Mouse (Mus musculus) erythroblast, embryonic 14.5 days (primary cell): ENCODE measurements around the gene Gfy. TPM values are rescaled to one million over a fixed set of nuclear protein-coding genes. Genes with fewer than 3 reads are reported as not detected.

ENCODE experiments used
- H3K27me3 ChIP-seq: 2 replicates; pipeline ENCODE4 v1.6.1; 2012; ENCODE audit warnings: inconsistent platforms; ENCODE audit not compliant: control insufficient read depth
- H3K36me3 ChIP-seq: 2 replicates; pipeline ENCODE4 v1.6.1; 2012; ENCODE audit warnings: mild to moderate bottlenecking, inconsistent platforms; ENCODE audit not compliant: control insufficient read depth
- H3K4me1 ChIP-seq: 2 replicates; pipeline ENCODE4 v1.6.1; 2012; ENCODE audit warnings: inconsistent platforms; ENCODE audit not compliant: control insufficient read depth
- H3K4me3 ChIP-seq: replicated peaks from 2 replicates; pipeline ENCODE3; 2012; ENCODE audit warnings: moderate library complexity, mild to moderate bottlenecking, inconsistent platforms
- H3K9me3 ChIP-seq: 2 replicates; pipeline ENCODE4 v1.6.1; 2012; ENCODE audit warnings: low read length, inconsistent platforms, mixed read lengths; ENCODE audit not compliant: control insufficient read depth
- GATA1 ChIP-seq: IDR thresholded peaks from 2 replicates; pipeline ENCODE4 v1.6.1; 2012; ENCODE audit warnings: low read length, inconsistent platforms, mixed read lengths
- TAL1 ChIP-seq: IDR thresholded peaks from 3 replicates; pipeline ENCODE4 v1.6.1; 2012; ENCODE audit warnings: low read length, inconsistent platforms, mixed read lengths
- polyA plus RNA-seq: library from polyadenylated mRNA; stranded (reverse); fragments of >175 nt; gene quantifications from 2 replicates; pipeline ENCODE4 v1.2.3, GENCODE M21; 2012

Gene Gfy
- polyA plus RNA-seq, 1 experiment, result not detected

DNA sequence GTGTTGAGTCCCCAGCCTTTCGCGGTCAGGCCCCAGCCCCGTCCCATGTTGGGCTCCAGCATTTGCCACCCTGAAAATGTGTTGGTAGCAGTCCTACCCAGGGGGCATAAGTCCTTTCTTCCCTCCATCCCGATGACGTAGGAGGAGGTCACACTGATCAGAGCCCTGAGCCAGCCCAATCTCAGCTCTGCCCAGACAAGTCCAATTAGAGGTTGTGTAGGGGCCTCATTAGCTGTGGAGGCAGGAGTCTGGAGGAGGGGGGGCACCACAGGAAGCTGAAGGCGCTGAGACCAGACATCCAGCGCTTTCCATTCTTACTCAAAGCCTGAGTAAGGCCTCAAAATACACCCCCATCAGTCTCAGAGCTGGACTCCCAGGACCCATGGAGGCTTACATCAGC, 6.6 kb upstream of the Gfy start:
- H3K4me1 ChIP-seq, result peaks cover 18% of the 10 kb centered on the region
- no peak for TF ChIP-seq GATA1
- TF ChIP-seq TAL1, result no peak
- H3K36me3 ChIP-seq, result no peaks in the 10 kb centered on the region
- H3K27me3 ChIP-seq, result peaks cover 95% of the 10 kb centered on the region
- no peak overlapping the region for H3K4me3 ChIP-seq
- no peaks in the 10 kb centered on the region for H3K9me3 ChIP-seq

GRCm38 (mm10) chr7:45183672-45184071, 4.3 kb upstream of the Gfy start:
- peaks cover 18% of the 10 kb centered on the region for H3K4me1 ChIP-seq
- H3K27me3 ChIP-seq, result peaks cover 96% of the 10 kb centered on the region
- H3K36me3 ChIP-seq, result no peaks in the 10 kb centered on the region
- H3K9me3 ChIP-seq, result no peaks in the 10 kb centered on the region
- TF ChIP-seq GATA1, result no peak
- no peak for TF ChIP-seq TAL1
- no peak overlapping the region for H3K4me3 ChIP-seq

GRCm38 (mm10) chr7:45182606-45183005, 3.2 kb upstream of the Gfy start:
- Histone ChIP-seq H3K4me1 (peaks cover 21% of the 10 kb centered on the region), H3K36me3 (no peaks in the 10 kb centered on the region), H3K4me3 (peak overlapping the region; percentile 53), H3K9me3 (no peaks in the 10 kb centered on the region), H3K27me3 (peaks cover 97% of the 10 kb centered on the region)
- TF ChIP-seq TAL1, result no peak
- no peak for TF ChIP-seq GATA1

DNA sequence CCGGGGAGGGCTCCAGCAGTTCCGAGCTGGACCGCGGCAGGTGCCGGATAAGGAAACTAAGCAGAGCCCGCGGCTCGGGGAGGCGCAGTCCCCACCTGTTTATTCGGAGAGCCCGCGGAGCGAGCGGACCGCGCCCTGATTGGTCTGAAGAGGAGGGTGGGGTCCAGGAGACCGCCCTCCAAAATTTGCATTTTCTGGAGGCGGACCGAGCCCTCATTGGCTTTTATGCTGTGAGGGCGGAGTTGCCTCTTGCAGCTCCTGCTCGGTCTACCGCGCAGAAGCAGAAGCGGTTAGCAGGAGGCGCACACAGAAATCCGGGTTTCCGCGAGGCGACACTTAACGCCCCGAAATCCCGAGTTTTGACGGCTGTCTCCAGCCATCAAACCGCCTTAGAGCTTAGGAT, 2.8 kb upstream of the Gfy start:
- TF ChIP-seq TAL1 (no peak), GATA1 (no peak)
- H3K4me3 ChIP-seq, result peak overlapping the region; percentile 53
- no peaks in the 10 kb centered on the region for H3K36me3 ChIP-seq
- H3K4me1 ChIP-seq, result peaks cover 21% of the 10 kb centered on the region
- peaks cover 2% of the 10 kb centered on the region; the same call in 1 of the 2 replicates for H3K9me3 ChIP-seq
- H3K27me3 ChIP-seq, result peaks cover 100% of the 10 kb centered on the region

DNA sequence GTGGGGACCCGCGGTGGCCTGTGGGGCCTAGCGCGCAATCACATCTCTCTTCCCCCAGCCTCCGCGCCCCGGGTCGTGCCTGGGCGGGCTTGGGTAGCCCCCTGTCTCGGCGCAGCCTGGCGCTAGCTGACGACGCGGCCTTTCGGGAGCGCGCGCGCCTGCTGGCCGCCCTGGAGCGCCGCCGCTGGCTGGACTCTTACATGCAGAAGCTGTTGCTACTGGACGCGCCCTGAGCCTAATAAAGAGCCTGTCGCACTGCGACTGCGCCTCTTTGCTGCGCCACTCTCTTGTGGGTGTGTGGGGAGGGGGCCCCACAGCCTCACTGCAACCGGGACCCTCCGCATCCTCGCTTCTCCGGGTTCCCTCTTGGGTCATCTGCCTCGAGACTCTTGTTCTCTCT, 2.2 kb upstream of the Gfy start:
- peaks cover 21% of the 10 kb centered on the region for H3K4me1 ChIP-seq
- peaks cover 100% of the 10 kb centered on the region for H3K27me3 ChIP-seq
- H3K36me3 ChIP-seq, result no peaks in the 10 kb centered on the region
- H3K4me3 ChIP-seq, result peak overlapping the region; percentile 53
- no peak for TF ChIP-seq GATA1
- TF ChIP-seq TAL1, result no peak
- H3K9me3 ChIP-seq, result peaks cover 2% of the 10 kb centered on the region; the same call in 1 of the 2 replicates

GRCm38 (mm10) chr7:45180896-45181477, 1.6 kb upstream of the Gfy start, which contains the start of gene Pth2:
Pth2 (plus strand) TSS chr7:45180995.
- peaks cover 100% of the 10 kb centered on the region for H3K27me3 ChIP-seq
- H3K9me3 ChIP-seq, result peaks cover 2% of the 10 kb centered on the region; the same call in 1 of the 2 replicates
- TF ChIP-seq TAL1, result no peak
- no peak for TF ChIP-seq GATA1
- H3K4me1 ChIP-seq, result peaks cover 21% of the 10 kb centered on the region
- no peaks in the 10 kb centered on the region for H3K36me3 ChIP-seq
- peak within 1 kb of the TSS; percentile 53 for H3K4me3 ChIP-seq

DNA sequence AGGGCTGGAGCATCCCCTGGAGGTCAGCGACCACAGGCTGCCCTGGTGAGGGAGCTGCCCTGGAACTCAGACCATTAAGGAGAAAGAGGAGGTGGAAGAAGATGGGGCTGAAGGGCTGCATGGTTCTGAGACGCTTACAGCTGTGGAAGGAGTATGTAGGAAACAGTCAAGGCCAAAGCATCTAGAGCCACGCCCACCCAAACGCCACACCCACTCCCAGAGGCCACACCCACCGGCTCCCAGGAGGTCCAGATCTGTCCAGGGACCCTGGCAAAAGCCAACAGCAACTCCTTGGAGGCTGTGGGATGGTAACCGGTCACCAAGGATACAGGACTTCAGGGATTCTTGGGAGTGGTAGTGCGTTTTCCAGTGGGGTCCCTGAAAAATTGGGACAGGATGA, 819 bp downstream of the Gfy start:
- Histone ChIP-seq H3K4me3 (no peak overlapping the region), H3K36me3 (no peaks in the 10 kb centered on the region), H3K27me3 (peaks cover 98% of the 10 kb centered on the region), H3K9me3 (peaks cover 4% of the 10 kb centered on the region; the same call in 1 of the 2 replicates), H3K4me1 (peaks cover 21% of the 10 kb centered on the region)
- TF ChIP-seq GATA1, result no peak
- no peak for TF ChIP-seq TAL1

- H3K4me3 ChIP-seq, result no peak overlapping the region
- peaks cover 12% of the 10 kb centered on the region for H3K4me1 ChIP-seq
- peaks cover 89% of the 10 kb centered on the region for H3K27me3 ChIP-seq
- TF ChIP-seq TAL1, result no peak
- no peak for TF ChIP-seq GATA1
- H3K36me3 ChIP-seq, result no peaks in the 10 kb centered on the region
- peaks cover 16% of the 10 kb centered on the region for H3K9me3 ChIP-seq
Measured at GRCm38 (mm10) chr7:45176356-45176755, 3.0 kb downstream of the Gfy start.

DNA sequence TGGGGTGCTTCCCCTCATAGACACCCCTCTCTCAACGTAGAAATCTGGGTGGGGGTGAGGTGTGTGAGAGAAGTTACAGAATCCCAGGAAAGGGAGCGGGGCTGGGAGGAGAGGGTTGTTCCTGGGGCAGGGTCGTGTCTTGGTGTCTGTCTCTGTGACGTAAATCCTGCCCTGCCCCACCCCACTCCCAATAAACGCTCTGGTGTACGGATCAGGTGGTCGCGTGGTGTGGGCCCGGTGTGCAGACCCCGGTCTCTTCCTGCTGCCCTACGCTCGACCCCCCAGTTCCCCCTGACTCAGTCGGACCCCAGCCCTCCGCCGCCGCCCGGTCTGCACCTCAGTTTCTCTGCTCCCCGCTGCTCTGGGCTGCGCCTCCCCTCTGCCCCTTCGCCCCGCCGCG, 3.4 kb downstream of the Gfy start:
- Histone ChIP-seq H3K27me3 (peaks cover 87% of the 10 kb centered on the region), H3K4me1 (peaks cover 9% of the 10 kb centered on the region), H3K9me3 (peaks cover 17% of the 10 kb centered on the region), H3K36me3 (no peaks in the 10 kb centered on the region), H3K4me3 (no peak overlapping the region)
- TF ChIP-seq TAL1 (no peak), GATA1 (no peak)

DNA sequence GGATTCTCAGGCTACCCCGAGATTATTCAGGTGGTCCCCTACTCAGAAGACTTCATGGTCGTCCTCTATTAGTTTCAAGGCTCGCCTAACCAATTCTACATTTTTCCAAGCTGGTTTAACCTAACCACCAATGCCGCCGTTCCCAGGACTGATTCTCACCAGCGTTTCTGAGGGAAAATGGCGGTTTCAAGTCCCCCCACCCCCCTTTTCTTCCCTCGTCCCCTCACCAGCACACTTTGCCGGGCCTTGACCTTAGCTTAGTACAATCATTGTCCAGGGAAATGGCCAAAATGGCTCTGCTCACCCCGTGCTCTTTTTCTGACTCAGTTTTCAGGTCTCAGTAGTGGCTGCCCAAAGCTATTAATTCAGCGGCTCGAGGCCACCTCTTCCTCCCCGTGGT, 4.0 kb downstream of the Gfy start:
- H3K27me3 ChIP-seq, result peaks cover 85% of the 10 kb centered on the region
- TF ChIP-seq GATA1 (no peak), TAL1 (no peak)
- H3K4me1 ChIP-seq, result peaks cover 9% of the 10 kb centered on the region
- H3K4me3 ChIP-seq, result no peak overlapping the region
- peaks cover 21% of the 10 kb centered on the region for H3K9me3 ChIP-seq
- no peaks in the 10 kb centered on the region for H3K36me3 ChIP-seq
